Mouse (Mus musculus): ENCODE measurements at regions not wholly inside any gene's neighbourhood (a gene's known extent, or its start where the extent isn't known, plus 50 kb on each side); places are given as distances from the start of the nearest gene placed in this dataset.

DNA sequence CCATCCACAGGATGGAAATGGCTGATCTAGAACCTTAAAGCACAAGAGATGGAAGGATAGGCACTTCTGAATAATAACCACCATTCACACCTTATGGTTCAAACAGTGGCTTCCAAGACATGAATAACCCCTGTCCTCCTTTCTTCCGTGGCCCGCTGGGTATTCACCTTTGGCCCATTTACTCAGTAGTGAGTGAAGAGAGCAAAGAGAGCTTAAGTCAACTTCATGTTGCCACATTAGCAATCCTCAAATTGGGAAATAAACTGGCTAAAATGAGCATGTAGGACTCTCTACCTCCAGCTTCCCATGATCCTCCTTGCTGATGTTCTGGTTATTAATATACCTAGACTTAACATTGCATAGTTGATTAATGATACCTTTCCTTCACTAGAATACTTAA lies 74.3 kb upstream of the Klf9 start:
- H3K4me3 ChIP-seq, result no peak overlapping the region
- no peak for DNase-seq (ENCODE audit: low spot score)

DNA sequence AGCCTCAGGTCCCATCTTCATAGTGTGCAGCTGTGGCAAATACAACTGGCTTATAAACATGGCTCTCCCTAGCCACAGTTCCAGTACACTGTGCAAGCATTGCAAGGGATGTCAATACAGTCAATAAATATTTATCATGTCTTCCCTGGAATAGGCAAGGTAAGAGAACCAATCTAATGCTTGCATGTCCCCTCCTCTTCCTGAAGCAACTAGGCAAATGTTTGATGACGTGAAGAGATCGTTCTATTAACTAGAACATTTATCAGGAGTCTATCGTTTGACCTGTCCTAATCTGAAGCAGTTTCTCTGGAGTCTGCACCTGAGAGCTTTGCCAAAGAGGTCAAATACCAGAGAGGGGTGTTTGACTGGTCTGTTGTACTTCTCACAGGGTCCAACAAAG lies 72.4 kb upstream of the Klf9 start:
- Histone ChIP-seq H3K4me3 (no peak overlapping the region), H3K36me3 (no peaks in the 10 kb centered on the region), H3K27ac (no peak overlapping the region), H3K4me1 (replicated peaks) (no peaks in the 10 kb centered on the region), H3K9me3 (0 out of 2 replicates have a peak, but pooled peaks cover under 1% of the 10 kb centered on the region), H3K27me3 (ENCODE audit: insufficient read depth, poor library complexity, severe bottlenecking) (no peaks in the 10 kb centered on the region)
- DNase-seq (ENCODE audit: low spot score), result no peak
- 88% methylated on average over 3 of the region's 3 CpGs for WGBS

More for the DNA sequence above, 74.3 kb upstream of the Klf9 start:
- H3K27ac ChIP-seq, result no peak overlapping the region
- 0 out of 2 replicates have a peak, but pooled peaks cover 3% of the 10 kb centered on the region for H3K9me3 ChIP-seq
- no peaks in the 10 kb centered on the region for H3K36me3 ChIP-seq
- H3K4me1 ChIP-seq (replicated peaks), result no peaks in the 10 kb centered on the region
- WGBS, result 91% methylated on average over 2 of the region's 2 CpGs
- H3K27me3 ChIP-seq (ENCODE audit: insufficient read depth, poor library complexity, severe bottlenecking), result no peaks in the 10 kb centered on the region

DNA sequence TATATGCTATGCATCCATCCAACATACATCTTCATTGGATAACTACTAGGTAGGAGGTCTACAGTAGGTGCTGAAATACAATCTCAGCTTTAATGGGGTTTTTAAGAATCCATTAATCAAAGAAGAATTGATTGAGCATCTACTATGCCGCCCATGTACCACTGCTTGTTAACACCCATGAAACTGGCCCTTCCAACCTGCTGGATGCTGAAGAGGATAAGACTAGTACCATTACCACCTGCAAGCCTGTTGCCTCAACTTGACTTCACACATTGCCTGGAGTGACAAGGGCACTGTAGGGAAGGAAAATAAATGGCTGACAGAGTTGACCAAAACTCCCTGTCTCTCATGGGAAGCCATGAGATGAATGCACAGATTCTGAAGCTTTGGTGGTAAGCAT lies 71.4 kb upstream of the Klf9 start:
- 91% methylated on average over 1 of the region's 1 CpGs for WGBS
- H3K27me3 ChIP-seq (ENCODE audit: insufficient read depth, poor library complexity, severe bottlenecking), result no peaks in the 10 kb centered on the region
- no peak for DNase-seq (ENCODE audit: low spot score)
- no peaks in the 10 kb centered on the region for H3K4me1 ChIP-seq (replicated peaks)
- no peak overlapping the region for H3K4me3 ChIP-seq
- H3K27ac ChIP-seq, result no peak overlapping the region
- H3K9me3 ChIP-seq, result no peaks in the 10 kb centered on the region
- H3K36me3 ChIP-seq, result no peaks in the 10 kb centered on the region

DNA sequence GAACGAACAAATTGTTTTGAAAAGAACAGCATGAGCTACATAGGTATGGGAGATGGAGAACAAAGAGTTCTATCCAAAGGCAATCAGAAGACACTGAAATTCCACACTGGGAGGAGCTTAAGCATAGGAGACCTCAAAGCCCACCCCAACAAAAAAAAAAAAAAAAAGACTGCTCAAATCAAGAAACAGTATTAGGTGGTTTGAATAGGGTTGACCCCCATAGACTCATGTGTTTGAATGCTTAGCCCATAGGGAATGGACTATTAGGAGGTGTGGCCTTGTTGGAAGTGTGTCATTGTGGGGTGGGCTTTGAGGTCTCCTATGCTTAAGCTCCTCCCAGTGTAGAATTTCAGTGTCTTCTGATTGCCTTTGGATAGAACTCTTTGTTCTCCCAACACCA lies 70.0 kb upstream of the Klf9 start:
- Histone ChIP-seq H3K9me3 (no peaks in the 10 kb centered on the region), H3K27ac (no peak overlapping the region), H3K36me3 (no peaks in the 10 kb centered on the region), H3K4me3 (no peak overlapping the region), H3K4me1 (replicated peaks) (no peaks in the 10 kb centered on the region), H3K27me3 (ENCODE audit: insufficient read depth, poor library complexity, severe bottlenecking) (no peaks in the 10 kb centered on the region)
- no peak for DNase-seq (ENCODE audit: low spot score)
- WGBS, result 75% methylated on average over 1 of the region's 1 CpGs

DNA sequence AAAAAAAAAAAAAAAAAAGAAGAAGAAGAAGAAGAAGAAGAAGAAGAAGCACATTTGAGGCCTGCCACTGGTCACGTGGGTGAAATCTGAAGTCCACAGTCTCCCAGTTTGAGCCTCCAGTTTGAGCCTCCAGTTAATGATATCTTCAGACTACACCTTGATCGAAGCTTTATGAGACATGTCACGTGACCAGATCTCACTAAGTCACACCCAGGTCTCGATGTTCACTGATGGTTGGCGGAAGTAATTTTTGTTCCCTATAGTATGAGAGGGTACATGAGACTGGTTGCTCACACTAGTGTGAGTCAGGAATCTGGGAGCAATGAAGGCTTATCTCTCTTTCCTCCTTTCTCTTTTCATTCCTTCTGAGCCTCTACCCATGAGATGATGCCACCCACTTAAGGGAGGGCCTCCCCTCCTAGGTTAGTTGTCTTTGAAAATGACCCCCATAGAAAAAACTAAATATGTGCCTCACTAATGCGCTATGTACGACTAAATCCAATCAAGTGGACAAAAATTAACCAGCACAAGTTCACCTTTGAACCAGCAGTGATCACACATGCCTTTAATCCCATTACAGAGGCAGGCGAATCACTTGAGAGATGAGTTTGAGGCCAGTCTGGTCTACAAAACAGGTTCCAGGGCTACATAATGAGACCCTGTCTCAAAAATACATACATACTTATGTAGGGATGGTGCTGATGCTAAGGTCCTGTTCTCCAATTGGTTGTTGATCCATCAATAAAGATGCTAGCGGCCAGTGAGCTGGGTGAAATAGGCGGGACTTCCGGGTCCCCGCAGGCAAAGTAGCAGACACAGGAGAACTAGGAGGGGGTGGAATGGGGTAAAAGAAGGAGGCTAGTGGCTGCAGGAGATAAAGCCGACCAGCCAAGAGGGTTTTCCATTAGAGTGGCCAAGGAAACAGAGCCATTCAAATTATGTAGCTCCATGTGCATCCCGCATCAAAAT lies 66.1 kb upstream of the Klf9 start:
- H3K4me3 ChIP-seq, result no peak overlapping the region
- no peak for DNase-seq (ENCODE audit: low spot score)
- no peaks in the 10 kb centered on the region for H3K36me3 ChIP-seq
- no peaks in the 10 kb centered on the region for H3K4me1 ChIP-seq (replicated peaks)
- WGBS, result 84% methylated on average over 14 of the region's 14 CpGs
- H3K27me3 ChIP-seq (ENCODE audit: insufficient read depth, poor library complexity, severe bottlenecking), result no peaks in the 10 kb centered on the region
- H3K9me3 ChIP-seq, result no peaks in the 10 kb centered on the region
- H3K27ac ChIP-seq, result no peak overlapping the region

DNA sequence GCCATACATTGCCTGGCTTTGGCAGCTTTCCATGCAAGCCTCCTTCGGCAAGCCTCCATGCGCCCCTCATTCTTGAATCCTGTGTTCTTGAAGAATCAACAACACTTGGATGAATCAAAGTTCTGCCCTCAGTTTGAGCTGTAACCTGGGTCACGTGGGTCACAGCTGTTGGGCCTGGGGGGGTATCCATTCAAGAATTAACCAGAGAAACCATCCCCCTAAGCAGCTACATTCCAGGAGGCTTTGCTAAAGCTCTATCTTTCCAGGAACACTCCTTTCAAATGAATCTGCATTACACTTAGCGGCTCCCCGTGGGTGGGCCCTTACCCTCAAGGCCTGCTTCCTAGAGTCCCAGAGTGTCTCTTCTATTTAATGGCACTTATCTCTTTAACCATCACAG lies 65.2 kb upstream of the Klf9 start:
- H3K4me3 ChIP-seq, result no peak overlapping the region
- H3K27ac ChIP-seq, result no peak overlapping the region
- H3K4me1 ChIP-seq (replicated peaks), result no peaks in the 10 kb centered on the region
- WGBS, result 47% methylated on average over 5 of the region's 5 CpGs
- H3K27me3 ChIP-seq (ENCODE audit: insufficient read depth, poor library complexity, severe bottlenecking), result no peaks in the 10 kb centered on the region
- H3K9me3 ChIP-seq, result no peaks in the 10 kb centered on the region
- no peak for DNase-seq (ENCODE audit: low spot score)
- H3K36me3 ChIP-seq, result no peaks in the 10 kb centered on the region

DNA sequence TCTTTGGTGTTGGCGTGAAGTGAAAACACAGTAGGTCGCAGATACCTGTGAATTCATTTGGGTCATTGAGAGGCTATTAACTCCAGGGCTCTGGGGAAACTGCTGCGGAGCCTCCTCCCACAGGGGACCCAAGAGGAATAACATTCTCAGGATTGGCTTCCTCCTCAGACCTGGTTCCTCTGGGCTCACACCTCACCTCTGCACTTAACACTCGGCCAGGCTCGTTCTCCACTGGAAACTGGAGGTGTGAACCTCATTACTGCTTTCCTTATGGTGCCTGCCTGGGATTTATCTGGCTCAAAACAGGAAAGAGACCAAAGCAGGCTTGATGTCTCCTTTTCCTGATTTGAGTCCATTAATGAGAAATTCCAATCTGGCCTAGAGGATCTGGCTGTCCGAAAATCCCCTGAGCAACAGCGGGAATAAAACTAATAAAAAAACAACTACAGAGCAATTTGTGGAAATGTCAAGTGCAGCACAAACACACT lies 55.8 kb upstream of the Klf9 start:
- Histone ChIP-seq H3K4me1 (replicated peaks) (no peaks in the 10 kb centered on the region), H3K9me3 (no peaks in the 10 kb centered on the region), H3K36me3 (no peaks in the 10 kb centered on the region), H3K27ac (no peak overlapping the region), H3K4me3 (no peak overlapping the region), H3K27me3 (ENCODE audit: insufficient read depth, poor library complexity, severe bottlenecking) (no peaks in the 10 kb centered on the region)
- DNase-seq (ENCODE audit: low spot score), result no peak
- WGBS, result 85% methylated on average over 7 of the region's 7 CpGs

DNA sequence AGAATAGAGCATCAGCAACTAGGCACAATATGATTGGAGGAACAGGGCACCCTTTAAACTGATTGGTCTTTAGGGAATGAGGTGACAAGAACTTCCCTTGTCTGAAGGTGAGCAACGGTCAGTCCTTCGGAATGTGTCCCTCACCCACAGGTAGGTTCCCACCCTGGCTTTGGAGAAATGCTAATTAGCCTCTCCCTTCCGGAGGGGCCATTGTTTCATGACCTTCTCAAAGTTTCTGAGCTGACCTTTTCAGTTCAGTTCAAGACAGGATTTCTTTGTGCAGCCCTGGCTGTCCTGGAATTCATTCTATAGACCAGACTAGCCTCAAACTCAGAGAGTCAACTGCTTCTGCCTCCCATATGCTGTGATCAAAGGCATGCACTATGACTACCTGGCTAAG lies 53.5 kb upstream of the Klf9 start:
- Histone ChIP-seq H3K27ac (no peak overlapping the region), H3K27me3 (ENCODE audit: insufficient read depth, poor library complexity, severe bottlenecking) (no peaks in the 10 kb centered on the region), H3K4me1 (replicated peaks) (no peaks in the 10 kb centered on the region), H3K4me3 (no peak overlapping the region), H3K36me3 (no peaks in the 10 kb centered on the region), H3K9me3 (no peaks in the 10 kb centered on the region)
- WGBS, result 80% methylated on average over 3 of the region's 3 CpGs
- DNase-seq (ENCODE audit: low spot score), result no peak

DNA sequence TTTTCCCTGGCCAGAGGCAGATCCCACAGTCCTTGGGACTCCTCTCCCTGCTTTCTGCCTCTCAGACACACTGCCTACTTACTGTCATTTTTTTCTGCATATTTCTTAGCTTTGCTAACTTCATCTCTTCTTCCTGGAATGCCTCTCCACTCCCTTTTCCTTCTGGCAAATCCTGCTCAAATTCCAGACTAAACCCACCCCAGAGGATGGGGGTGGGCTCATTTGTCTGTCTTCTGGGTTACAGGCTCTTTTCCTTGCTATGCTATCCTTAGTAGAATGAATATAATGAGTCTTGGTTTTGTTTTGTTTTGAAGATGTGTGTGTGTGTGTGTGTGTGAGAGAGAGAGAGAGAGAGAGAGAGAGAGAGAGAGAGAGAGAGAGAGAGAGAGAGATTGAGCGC lies 51.9 kb upstream of the Klf9 start:
- 85% methylated on average over 1 of the region's 1 CpGs for WGBS
- no peaks in the 10 kb centered on the region for H3K36me3 ChIP-seq

DNA sequence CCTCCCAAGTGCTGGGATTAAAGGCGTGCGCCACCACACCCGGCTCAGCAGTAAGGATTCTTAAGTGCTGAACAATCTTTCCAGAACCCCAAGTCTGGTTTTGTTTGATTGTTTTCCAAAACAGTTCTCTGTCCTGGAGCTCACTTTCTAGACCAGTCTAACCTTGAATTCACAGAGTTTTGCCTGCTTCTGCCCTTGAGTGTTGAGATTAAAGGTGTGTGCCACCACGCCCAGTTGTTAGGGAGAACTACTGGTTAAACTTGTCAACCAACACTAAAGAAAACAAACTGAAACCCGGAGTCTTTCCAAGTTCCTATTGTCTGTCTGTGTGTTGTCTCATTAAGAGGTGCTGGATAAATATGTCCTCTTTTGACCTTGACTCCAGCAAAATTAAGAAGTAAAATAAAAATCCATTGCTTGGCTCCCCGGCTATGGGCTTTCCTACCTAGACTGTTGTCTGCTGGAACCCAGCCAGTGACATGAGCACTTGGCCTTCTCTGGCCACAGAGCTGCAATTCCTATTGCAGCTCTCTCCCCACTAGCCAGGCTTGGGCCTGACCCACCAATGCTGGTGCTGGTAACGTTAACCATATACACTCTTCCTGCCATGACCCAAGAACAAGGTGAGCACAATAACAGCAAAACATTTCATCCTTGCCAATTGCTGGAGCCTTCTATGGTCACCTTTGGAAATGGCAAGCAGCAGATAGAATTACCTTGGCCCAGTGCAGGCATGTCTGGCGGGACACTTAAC lies 51.1 kb upstream of the Klf9 start:
- no peaks in the 10 kb centered on the region for H3K36me3 ChIP-seq
- H3K9me3 ChIP-seq, result no peaks in the 10 kb centered on the region
- H3K27me3 ChIP-seq (ENCODE audit: insufficient read depth, poor library complexity, severe bottlenecking), result no peaks in the 10 kb centered on the region
- WGBS, result 92% methylated on average over 8 of the region's 8 CpGs
- DNase-seq (ENCODE audit: low spot score), result no peak
- H3K27ac ChIP-seq, result no peak overlapping the region
- H3K4me1 ChIP-seq (replicated peaks), result no peaks in the 10 kb centered on the region
- no peak overlapping the region for H3K4me3 ChIP-seq

More for the DNA sequence above, 51.9 kb upstream of the Klf9 start:
- DNase-seq (ENCODE audit: low spot score), result no peak
- Histone ChIP-seq H3K9me3 (no peaks in the 10 kb centered on the region), H3K4me3 (no peak overlapping the region), H3K27ac (no peak overlapping the region), H3K4me1 (replicated peaks) (no peaks in the 10 kb centered on the region), H3K27me3 (ENCODE audit: insufficient read depth, poor library complexity, severe bottlenecking) (no peaks in the 10 kb centered on the region)

Data from hindbrain, embryonic 10.5 days (tissue).